Mouse (Mus musculus): ENCODE measurements at regions not wholly inside any gene's neighbourhood (a gene's known extent, or its start where the extent isn't known, plus 50 kb on each side); places are given as distances from the start of the nearest gene placed in this dataset.

- DNase-seq (ENCODE audit: low read depth, low spot score): no peak
These were observed 338.8 kb upstream of the 5930422O12Rik start for GRCm38 (mm10) chr8:33089731-33090130.

- DNase-seq (ENCODE audit: low read depth, low spot score): no peak
These were observed 319.6 kb upstream of the 5930422O12Rik start for GRCm38 (mm10) chr8:33108914-33109313.

- DNase-seq (ENCODE audit: low read depth, low spot score): no peak
These were observed 313.0 kb upstream of the 5930422O12Rik start for GRCm38 (mm10) chr8:33115271-33116236.

GRCm38 (mm10) chr8:33123061-33123587 is 305.4 kb upstream of the 5930422O12Rik start:
- no peak for DNase-seq (ENCODE audit: low read depth, low spot score)

GRCm38 (mm10) chr8:33126981-33127380 is 301.5 kb upstream of the 5930422O12Rik start:
- no peak for DNase-seq (ENCODE audit: low read depth, low spot score)

- peak; percentile 61 for DNase-seq (ENCODE audit: low read depth, low spot score)
These were observed 289.6 kb upstream of the 5930422O12Rik start for GRCm38 (mm10) chr8:33138874-33139273.

GRCm38 (mm10) chr8:33139850-33140249 is 288.7 kb upstream of the 5930422O12Rik start:
- DNase-seq (ENCODE audit: low read depth, low spot score): no peak

GRCm38 (mm10) chr8:33177642-33178041 is 250.9 kb upstream of the 5930422O12Rik start:
- DNase-seq (ENCODE audit: low read depth, low spot score): no peak

GRCm38 (mm10) chr8:33183029-33183428 is 245.5 kb upstream of the 5930422O12Rik start:
- no peak for DNase-seq (ENCODE audit: low read depth, low spot score)
